ENCODE assay signal across 9 mouse cellular contexts in the genomic region with DNA sequence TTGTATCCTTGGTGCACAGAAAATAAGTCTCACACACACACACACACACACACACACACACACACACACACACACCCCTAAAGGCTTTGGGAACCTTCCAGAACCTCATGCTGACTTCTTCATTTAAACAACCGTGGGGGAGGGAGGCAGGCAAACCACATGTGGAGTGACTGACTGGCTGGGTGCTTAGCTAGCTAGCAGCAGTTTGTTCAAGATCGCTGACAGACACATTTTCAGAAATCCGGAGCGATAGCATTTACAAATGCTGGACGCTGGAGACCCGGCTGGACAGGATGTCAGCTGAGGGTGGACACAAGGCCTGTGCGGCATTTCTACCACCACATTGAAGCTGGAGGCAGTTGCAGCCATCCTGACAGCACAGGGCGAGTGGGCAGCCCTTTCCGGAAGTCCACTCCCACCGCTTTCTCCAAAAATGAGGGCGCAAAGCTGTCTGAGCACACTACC. TPM values are rescaled to one million over a fixed set of nuclear protein-coding genes. Genes with fewer than 3 reads are reported as not detected.
A peak's percentile ranks its signal among the peaks of the same experiment; 100 is the strongest.
DNase-seq lines count a peak whose midpoint lies in the region; ATAC-seq and TF ChIP-seq lines count a peak whose summit lies in the region.
"Had no signal": no experiment of that assay in that cellular context is flagged by ENCODE, and none has a peak within 500 bp of the region (broad histone marks: within the 10 kb centered on the region; RNA-seq: fewer than 3 reads in every experiment).

No protein-coding gene starts in this region.

- peak overlapping the region; percentile 55; the same call in 1 of the 2 replicates for H3K27ac ChIP-seq in lung, embryonic 14.5 days (ENCODE audit: low read depth)
- peak overlapping the region; percentile 33 for H3K27ac ChIP-seq in heart, embryonic 16.5 days (ENCODE audit: low read length)
- H3K27ac ChIP-seq in limb, embryonic 15.5 days: 0 out of 2 replicates have a peak overlapping the region, but pooled peaks have one; percentile 23
- peak overlapping the region; percentile 67; the same call in 1 of the 2 replicates for H3K27ac ChIP-seq in stomach, embryonic 14.5 days (ENCODE audit: low read length)

- no peak for TF ChIP-seq POLR2A in lung, adult 2 months (IDR thresholded peaks at IDR 0.05; ENCODE audit: borderline replicate concordance, extremely low read depth, low read depth, low read length)

- no peaks in the 10 kb centered on the region for H3K27me3 ChIP-seq in lung, embryonic 14.5 days (ENCODE audit: insufficient read depth, low read length)
- no peaks in the 10 kb centered on the region for H3K27me3 ChIP-seq in heart, embryonic 16.5 days (ENCODE audit: control insufficient read depth, insufficient read depth, low read length)
- no peaks in the 10 kb centered on the region for H3K27me3 ChIP-seq in limb, embryonic 15.5 days
- H3K27me3 ChIP-seq in stomach, embryonic 14.5 days (ENCODE audit: control insufficient read depth, insufficient read depth, low read length): no peaks in the 10 kb centered on the region

- TF ChIP-seq CTCF in lung, embryonic 14.5 days (IDR thresholded peaks at IDR 0.05; ENCODE audit: low read depth): no peak
- no peak for TF ChIP-seq CTCF in lung, adult 2 months (IDR thresholded peaks at IDR 0.05; ENCODE audit: insufficient read depth, low read length)

- peaks cover 4% of the 10 kb centered on the region; the same call in 1 of the 2 replicates for H3K36me3 ChIP-seq in lung, embryonic 14.5 days (ENCODE audit: insufficient read depth)
- H3K36me3 ChIP-seq in heart, embryonic 16.5 days (ENCODE audit: control insufficient read depth, insufficient read depth): peaks cover 4% of the 10 kb centered on the region; the same call in 1 of the 2 replicates
- peaks cover 21% of the 10 kb centered on the region for H3K36me3 ChIP-seq in limb, embryonic 15.5 days
- peaks cover 17% of the 10 kb centered on the region for H3K36me3 ChIP-seq in stomach, embryonic 14.5 days (ENCODE audit: control insufficient read depth, insufficient read depth, low read length)

- H3K4me1 ChIP-seq in lung, embryonic 14.5 days (ENCODE audit: insufficient read depth): peaks cover 34% of the 10 kb centered on the region
- H3K4me1 ChIP-seq in lung, adult 2 months (ENCODE audit: control insufficient read depth, insufficient read depth, low read length): peaks cover 5% of the 10 kb centered on the region
- peaks cover 26% of the 10 kb centered on the region for H3K4me1 ChIP-seq in heart, embryonic 16.5 days (ENCODE audit: control insufficient read depth, insufficient read depth, low read length)
- H3K4me1 ChIP-seq in limb, embryonic 15.5 days: peaks cover 31% of the 10 kb centered on the region
- H3K4me1 ChIP-seq in stomach, embryonic 14.5 days (ENCODE audit: control insufficient read depth, insufficient read depth, low read length): peaks cover 41% of the 10 kb centered on the region

- WGBS in lung, embryonic 14.5 days: 44% methylated on average over 11 of the region's 11 CpGs
- 53% methylated on average over 11 of the region's 11 CpGs for WGBS in lung, adult 2 months
- WGBS in heart, embryonic 16.5 days: 67% methylated on average over 11 of the region's 11 CpGs
- WGBS in limb, embryonic 15.5 days: 67% methylated on average over 11 of the region's 11 CpGs
- 57% methylated on average over 11 of the region's 11 CpGs for WGBS in stomach, embryonic 14.5 days

- peak; percentile 77 for DNase-seq in lung, embryonic 14.5 days
- no peak for DNase-seq in lung, adult 2 months
- no peak for DNase-seq in testis, postnatal 14 days (ENCODE audit: low spot score)
- no peak for DNase-seq in cerebellum, adult 11 months

- no peak overlapping the region for H3K4me2 ChIP-seq in lung, embryonic 14.5 days
- no peak overlapping the region for H3K4me2 ChIP-seq in heart, embryonic 16.5 days (ENCODE audit: low read depth, low read length)
- H3K4me2 ChIP-seq in limb, embryonic 15.5 days: no peak overlapping the region
- H3K4me2 ChIP-seq in stomach, embryonic 14.5 days (replicated peaks; ENCODE audit: low read depth, low read length): no peak overlapping the region

- peak overlapping the region; percentile 23 for H3K9ac ChIP-seq in lung, embryonic 14.5 days
- no peak overlapping the region for H3K9ac ChIP-seq in heart, embryonic 16.5 days (ENCODE audit: low read length)
- H3K9ac ChIP-seq in limb, embryonic 15.5 days: no peak overlapping the region
- no peak overlapping the region for H3K9ac ChIP-seq in stomach, embryonic 14.5 days (replicated peaks; ENCODE audit: low read depth, low read length)

- no peak overlapping the region for H3K4me3 ChIP-seq in lung, embryonic 14.5 days (ENCODE audit: low read depth, low read length)
- H3K4me3 ChIP-seq in lung, adult 2 months (replicated peaks; ENCODE audit: extremely low read depth, low read depth, low read length): no peak overlapping the region
- H3K4me3 ChIP-seq in heart, embryonic 16.5 days (ENCODE audit: low read length): no peak overlapping the region
- H3K4me3 ChIP-seq in limb, embryonic 15.5 days: no peak overlapping the region
- no peak overlapping the region for H3K4me3 ChIP-seq in stomach, embryonic 14.5 days (ENCODE audit: low read depth, low read length)
- H3K4me3 ChIP-seq: myocyte had no signal

- ATAC-seq in lung, embryonic 14.5 days (ENCODE audit: insufficient read depth): no peak
- ATAC-seq in heart, embryonic 16.5 days (replicated peaks; ENCODE audit: extremely low read depth, insufficient read depth, low FRiP score): no peak; the same call in 1 of the 2 replicates
- no peak for ATAC-seq in limb, embryonic 15.5 days (ENCODE audit: insufficient number of reproducible peaks, low FRiP score, low TSS enrichment, low read depth)
- no peak for ATAC-seq in stomach, embryonic 14.5 days (ENCODE audit: insufficient number of reproducible peaks, insufficient read depth, low FRiP score, low read depth)
- no peak for ATAC-seq in activated CD4-positive, CD25-positive, alpha-beta regulatory T cell, adult 4 months

- no peaks in the 10 kb centered on the region for H3K9me3 ChIP-seq in lung, embryonic 14.5 days (ENCODE audit: low read depth, low read length)
- H3K9me3 ChIP-seq in heart, embryonic 16.5 days (replicated peaks; ENCODE audit: control insufficient read depth, low read length): no peaks in the 10 kb centered on the region
- no peaks in the 10 kb centered on the region for H3K9me3 ChIP-seq in limb, embryonic 15.5 days
- no peaks in the 10 kb centered on the region for H3K9me3 ChIP-seq in stomach, embryonic 14.5 days (ENCODE audit: control insufficient read depth, low read depth, low read length)

RNA-seq across cellular contexts. Expression of gene Cotl1, which starts 15.5 kb away (rescaled TPM):
- polyA plus RNA-seq in lung, embryonic 14.5 days (2014; fragmentation: Nextera tagmentation; extraction: Ambion mirVana): 201 and 204 TPM in 2 replicates
- 155 and 180 TPM in 2 replicates for polyA plus RNA-seq in lung, adult 2 months (2012; rRNA removed)
- polyA plus RNA-seq in heart, embryonic 16.5 days (2015; fragmentation: Nextera tagmentation; extraction: Ambion mirVana): 34.3 and 56.1 TPM in 2 replicates
- 55.1 and 65.4 TPM in 2 replicates for polyA plus RNA-seq in limb, embryonic 15.5 days (2015; fragmentation: Nextera tagmentation; extraction: Ambion mirVana)
- 340 and 436 TPM in 2 replicates for polyA plus RNA-seq in stomach, embryonic 14.5 days (2014; fragmentation: Nextera tagmentation; extraction: Ambion mirVana)
- 100 to 1,000 TPM; 219 to 262 TPM for polyA plus RNA-seq in activated CD4-positive, CD25-positive, alpha-beta regulatory T cell, adult 4 months (2017; shearing (Covaris generic))

RNA-seq across cellular contexts. Expression of gene Klhl36, which starts 37.2 kb away (rescaled TPM):
- polyA plus RNA-seq in lung, embryonic 14.5 days (2014; fragmentation: Nextera tagmentation; extraction: Ambion mirVana): 11.5 and 11.8 TPM in 2 replicates
- 28.9 and 47.8 TPM in 2 replicates for polyA plus RNA-seq in lung, adult 2 months (2012; rRNA removed)
- 10.8 and 11.4 TPM in 2 replicates for polyA plus RNA-seq in heart, embryonic 16.5 days (2015; fragmentation: Nextera tagmentation; extraction: Ambion mirVana)
- polyA plus RNA-seq in limb, embryonic 15.5 days (2015; fragmentation: Nextera tagmentation; extraction: Ambion mirVana): 13.0 and 13.5 TPM in 2 replicates
- 11.2 and 15.6 TPM in 2 replicates for polyA plus RNA-seq in stomach, embryonic 14.5 days (2014; fragmentation: Nextera tagmentation; extraction: Ambion mirVana)
- 1 to 10 TPM; 5.6 to 8.1 TPM for polyA plus RNA-seq in activated CD4-positive, CD25-positive, alpha-beta regulatory T cell, adult 4 months (2017; shearing (Covaris generic))

RNA-seq across cellular contexts. Expression of gene Tldc1, which starts 46.6 kb away (rescaled TPM):
- 9.7 and 10.3 TPM in 2 replicates for polyA plus RNA-seq in lung, embryonic 14.5 days (2014; fragmentation: Nextera tagmentation; extraction: Ambion mirVana)
- 10.2 and 10.8 TPM in 2 replicates for polyA plus RNA-seq in lung, adult 2 months (2012; rRNA removed)
- polyA plus RNA-seq in heart, embryonic 16.5 days (2015; fragmentation: Nextera tagmentation; extraction: Ambion mirVana): 12.5 and 15.0 TPM in 2 replicates
- 11.5 and 11.7 TPM in 2 replicates for polyA plus RNA-seq in limb, embryonic 15.5 days (2015; fragmentation: Nextera tagmentation; extraction: Ambion mirVana)
- 10.4 and 11.7 TPM in 2 replicates for polyA plus RNA-seq in stomach, embryonic 14.5 days (2014; fragmentation: Nextera tagmentation; extraction: Ambion mirVana)
- 10 to 100 TPM in 1 of 2 experiments, 1 to 10 TPM in 1; 8.8 to 11.1 TPM for polyA plus RNA-seq in activated CD4-positive, CD25-positive, alpha-beta regulatory T cell, adult 4 months (2017; shearing (Covaris generic))
